Mouse (Mus musculus) cerebellum, postnatal 36 days (tissue): ENCODE measurements at regions not wholly inside any gene's neighbourhood (a gene's known extent, or its start where the extent isn't known, plus 50 kb on each side); places are given as distances from the start of the nearest gene placed in this dataset.
"Not testable (repeated sequence)": the region's sequence is repeated elsewhere in the genome, so short reads cannot be mapped to it uniquely, and the experiment has no call there.

Source experiments
- DNase-seq, 2 experiments: peaks; one replicate each; pipeline ENCODE4 v3.0.0; 2021 to 2022; ENCODE audit warnings: mixed read lengths in 2 of 2

GRCm38 (mm10) chr19:59516957-59517356, 58.8 kb downstream of the Emx2 start:
- DNase-seq: no peak

- no peak for DNase-seq
These were observed 61.0 kb downstream of the Emx2 start for GRCm38 (mm10) chr19:59519156-59519555.

GRCm38 (mm10) chr19:59522176-59522575, 64.0 kb downstream of the Emx2 start:
- DNase-seq: no peak

- no peak for DNase-seq
These were observed 65.2 kb downstream of the Emx2 start for GRCm38 (mm10) chr19:59523356-59523755.

GRCm38 (mm10) chr19:59564101-59564500, 105.9 kb downstream of the Emx2 start:
- DNase-seq: no peak

GRCm38 (mm10) chr19:59568907-59569306, 110.7 kb downstream of the Emx2 start:
- no peak for DNase-seq

- DNase-seq: not testable (repeated sequence)
These were observed 111.4 kb downstream of the Emx2 start for GRCm38 (mm10) chr19:59569590-59569989.

- DNase-seq: no peak
These were observed 116.2 kb downstream of the Emx2 start for GRCm38 (mm10) chr19:59574346-59574745.

GRCm38 (mm10) chr19:59577886-59578285, 119.7 kb downstream of the Emx2 start:
- DNase-seq: no peak

- no peak for DNase-seq
These were observed 121.5 kb downstream of the Emx2 start for GRCm38 (mm10) chr19:59579676-59580075.

- no peak for DNase-seq
These were observed 127.7 kb downstream of the Emx2 start for GRCm38 (mm10) chr19:59585835-59586234.

GRCm38 (mm10) chr19:59587303-59587702, 129.1 kb downstream of the Emx2 start:
- DNase-seq: no peak

- DNase-seq: peak in 1 of 2 experiments; percentile 6
These were observed 129.9 kb downstream of the Emx2 start for GRCm38 (mm10) chr19:59588068-59588522.

- DNase-seq: no peak
These were observed 131.8 kb downstream of the Emx2 start for GRCm38 (mm10) chr19:59590021-59590420.

- DNase-seq: no peak
These were observed 133.9 kb downstream of the Emx2 start for GRCm38 (mm10) chr19:59592060-59592459.

- DNase-seq: no peak
These were observed 166.2 kb downstream of the Emx2 start for GRCm38 (mm10) chr19:59624288-59624795.

- no peak for DNase-seq
These were observed 169.5 kb downstream of the Emx2 start for GRCm38 (mm10) chr19:59627681-59628080.

GRCm38 (mm10) chr19:59628296-59629160, 170.4 kb downstream of the Emx2 start:
- DNase-seq: no peak

- DNase-seq: no peak
These were observed 170.9 kb downstream of the Emx2 start for GRCm38 (mm10) chr19:59629161-59629445.

- DNase-seq: no peak
These were observed 171.9 kb downstream of the Emx2 start for GRCm38 (mm10) chr19:59630095-59630494.

GRCm38 (mm10) chr19:59630706-59631105, 172.5 kb downstream of the Emx2 start:
- no peak for DNase-seq

- DNase-seq: no peak
These were observed 173.4 kb downstream of the Emx2 start for GRCm38 (mm10) chr19:59631541-59631940.

GRCm38 (mm10) chr19:59636271-59636670, 178.1 kb downstream of the Emx2 start:
- no peak for DNase-seq

- no peak for DNase-seq
These were observed 184.4 kb downstream of the Emx2 start for GRCm38 (mm10) chr19:59642606-59643005.

GRCm38 (mm10) chr19:59646231-59646630, 188.1 kb downstream of the Emx2 start:
- DNase-seq: no peak
